Mouse (Mus musculus): ENCODE measurements around the gene Lypd4.

DNA sequence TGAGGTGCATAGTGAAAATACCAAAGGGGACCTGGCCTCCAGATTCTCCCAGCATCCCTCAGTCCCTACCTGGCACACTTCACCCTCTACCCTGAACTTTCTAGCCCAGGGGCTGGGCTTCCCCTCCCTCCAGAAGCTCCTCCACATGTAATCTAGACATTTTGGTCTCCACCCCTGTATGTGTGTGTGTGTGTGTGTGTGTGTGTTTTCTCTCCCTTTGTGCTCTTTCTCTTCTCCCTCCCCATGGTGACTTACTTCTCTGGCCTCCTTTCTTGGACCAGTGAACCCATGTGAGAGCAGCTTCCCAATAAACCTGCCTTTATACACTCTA, 16.5 kb downstream of the Lypd4 start:
- TF ChIP-seq EP300 (IDR thresholded peaks at IDR 0.05): no peak
- TF ChIP-seq CTCF (IDR thresholded peaks at IDR 0.05): no peak

Data from lung, postnatal 0 days (tissue).